Mouse (Mus musculus) hindbrain, embryonic 11.5 days (tissue): ENCODE results near the gene Gatad2a. TPM values are rescaled to one million over a fixed set of nuclear protein-coding genes. Genes with fewer than 3 reads are reported as not detected.
"Not testable (repeated sequence)": the region's sequence is repeated elsewhere in the genome, so short reads cannot be mapped to it uniquely, and the experiment has no call there.

Experiments
- ATAC-seq: fragments of 200-750 bp; cut with Nextera tagmentation; 2 replicates; pipeline ENCODE4 v1.8.0; 2017; ENCODE audit warnings: mild to moderate bottlenecking, moderate TSS enrichment, moderate library complexity; ENCODE audit not compliant: low FRiP score
- DNase-seq: peaks from one replicate; pipeline ENCODE4 v3.0.0-alpha.2; 2015; ENCODE audit warnings: low spot score
- H3K27ac ChIP-seq: fragments of 300-500 bp; sonication (generic); 2 replicates; pipeline ENCODE4 v1.5.1; 2014; ENCODE audit warnings: mild to moderate bottlenecking, low read depth, low read length
- H3K27me3 ChIP-seq: fragments of 300-500 bp; sonication (generic); 2 replicates; pipeline ENCODE4 v1.6.1; 2014; ENCODE audit warnings: mild to moderate bottlenecking, low read length, moderate library complexity, mixed read lengths; ENCODE audit not compliant: control insufficient read depth, insufficient read depth
- H3K36me3 ChIP-seq: fragments of 300-500 bp; sonication (generic); 2 replicates; pipeline ENCODE4 v1.6.1; 2014; ENCODE audit warnings: mild to moderate bottlenecking, low read length, moderate library complexity, mixed read lengths; ENCODE audit not compliant: control insufficient read depth, insufficient read depth
- H3K4me1 ChIP-seq: fragments of 300-500 bp; sonication (generic); replicated peaks from 2 replicates; pipeline ENCODE4 v1.6.1; 2014; ENCODE audit warnings: low read length, mixed read lengths; ENCODE audit not compliant: control insufficient read depth, insufficient read depth
- H3K4me2 ChIP-seq: fragments of 300-500 bp; sonication (generic); replicated peaks from 2 replicates; pipeline ENCODE4 v1.6.1; 2014; ENCODE audit warnings: mild to moderate bottlenecking, low read depth, low read length
- H3K4me3 ChIP-seq: fragments of 300-500 bp; sonication (generic); 2 replicates; pipeline ENCODE4 v1.5.1; 2014; ENCODE audit warnings: low read depth, low read length
- H3K9ac ChIP-seq: fragments of 300-500 bp; sonication (generic); 2 replicates; pipeline ENCODE4 v1.6.1; 2014; ENCODE audit warnings: low read depth, low read length
- H3K9me3 ChIP-seq: fragments of 300-500 bp; sonication (generic); 2 replicates; pipeline ENCODE4 v1.6.1; 2016; ENCODE audit warnings: low read length; ENCODE audit not compliant: control insufficient read depth
- WGBS: fragments of 180-500 bp; shearing (Covaris S2); extraction: QIAGEN DNeasy Blood & Tissue Kit; methylation state at CpG from one replicate; pipeline ENCODE4 v1.1.7; 2014; 5-methylcytosine and 5-hydroxymethylcytosine counted together
- polyA plus RNA-seq: library from polyadenylated mRNA; unstranded; fragments of >200 nt; fragmentation: Nextera tagmentation; extraction: Ambion mirVana; gene quantifications from 2 replicates; pipeline ENCODE4 v1.2.1, GENCODE M21; 2014

Gene Gatad2a
- polyA plus RNA-seq, 1 experiment from 2014 or later = 48.8 TPM

- Histone ChIP-seq H3K9ac (no peak overlapping the region), H3K4me2 (no peak overlapping the region), H3K4me1 (no peaks in the 10 kb centered on the region; the same call in 1 of the 2 replicates), H3K9me3 (no peaks in the 10 kb centered on the region), H3K27ac (no peak overlapping the region), H3K4me3 (no peak overlapping the region), H3K27me3 (no peaks in the 10 kb centered on the region), H3K36me3 (no peaks in the 10 kb centered on the region)
- DNase-seq (no peak), ATAC-seq (no peak)
- 71% methylated on average over 2 of the region's 2 CpGs for WGBS
These were observed 39.5 kb downstream of the Gatad2a start for GRCm38 (mm10) chr8:69956651-69957050.

- no peak for ATAC-seq
- Histone ChIP-seq H3K4me1 (no peaks in the 10 kb centered on the region; the same call in 1 of the 2 replicates), H3K4me2 (no peak overlapping the region), H3K27ac (no peak overlapping the region), H3K9me3 (no peaks in the 10 kb centered on the region), H3K9ac (no peak overlapping the region), H3K27me3 (no peaks in the 10 kb centered on the region), H3K36me3 (no peaks in the 10 kb centered on the region), H3K4me3 (no peak overlapping the region)
- 65% methylated on average over 1 of the region's 1 CpGs for WGBS
- DNase-seq = no peak
These were observed 41.5 kb downstream of the Gatad2a start for GRCm38 (mm10) chr8:69954642-69955041.

DNA sequence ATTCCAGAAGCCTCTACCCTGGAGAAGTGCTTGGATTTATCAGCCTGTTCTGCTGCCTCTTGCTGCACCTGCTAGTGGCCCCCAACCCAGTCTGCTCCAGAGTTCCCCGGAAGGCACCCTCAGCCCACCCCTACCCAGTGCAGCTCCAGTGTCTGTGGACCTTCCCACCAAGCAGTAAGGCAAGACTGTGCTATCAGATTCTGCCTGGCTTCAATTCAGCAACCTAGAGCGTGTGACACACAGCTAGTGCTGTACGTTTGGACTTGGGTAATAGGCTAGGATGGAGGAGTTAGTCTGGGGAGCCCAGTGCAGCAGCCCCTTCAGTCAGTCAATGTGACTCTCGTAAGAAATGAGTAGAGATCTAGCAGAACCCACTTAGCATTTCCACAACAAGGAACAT lies 42.0 kb downstream of the Gatad2a start:
- Histone ChIP-seq H3K4me2 (no peak overlapping the region), H3K4me1 (no peaks in the 10 kb centered on the region; the same call in 1 of the 2 replicates), H3K27ac (no peak overlapping the region), H3K9ac (no peak overlapping the region), H3K36me3 (no peaks in the 10 kb centered on the region), H3K4me3 (no peak overlapping the region), H3K27me3 (no peaks in the 10 kb centered on the region), H3K9me3 (no peaks in the 10 kb centered on the region)
- WGBS = 89% methylated on average over 4 of the region's 4 CpGs
- no peak for DNase-seq
- ATAC-seq = no peak

- WGBS = 84% methylated on average over 2 of the region's 2 CpGs
- Histone ChIP-seq H3K9ac (no peak overlapping the region), H3K27me3 (no peaks in the 10 kb centered on the region), H3K4me3 (no peak overlapping the region), H3K9me3 (no peaks in the 10 kb centered on the region), H3K27ac (no peak overlapping the region), H3K36me3 (no peaks in the 10 kb centered on the region), H3K4me2 (no peak overlapping the region), H3K4me1 (no peaks in the 10 kb centered on the region)
- DNase-seq (no peak), ATAC-seq (no peak)
These were observed 45.9 kb downstream of the Gatad2a start for GRCm38 (mm10) chr8:69950300-69950699.

- H3K27me3 ChIP-seq, DNase-seq, H3K9ac ChIP-seq, H3K27ac ChIP-seq, H3K4me2 ChIP-seq, H3K4me1 ChIP-seq, H3K4me3 ChIP-seq, ATAC-seq, H3K36me3 ChIP-seq, H3K9me3 ChIP-seq: not testable (repeated sequence)
- 100% methylated on average over 2 of the region's 3 CpGs for WGBS
These were observed 53.7 kb downstream of the Gatad2a start for GRCm38 (mm10) chr8:69942495-69942894.

GRCm38 (mm10) chr8:69940386-69940785 lies 55.8 kb downstream of the Gatad2a start:
- no peaks in the 10 kb centered on the region for H3K27me3 ChIP-seq
- ATAC-seq (no peak), DNase-seq (no peak)
- H3K4me1 ChIP-seq = 0 out of 2 replicates have a peak, but pooled peaks cover 2% of the 10 kb centered on the region
- H3K4me3 ChIP-seq = no peak overlapping the region
- H3K27ac ChIP-seq = no peak overlapping the region
- WGBS = 91% methylated on average over 2 of the region's 2 CpGs
- H3K36me3 ChIP-seq = no peaks in the 10 kb centered on the region
- H3K9me3 ChIP-seq = no peaks in the 10 kb centered on the region
- H3K9ac ChIP-seq = no peak overlapping the region
- H3K4me2 ChIP-seq = no peak overlapping the region

DNA sequence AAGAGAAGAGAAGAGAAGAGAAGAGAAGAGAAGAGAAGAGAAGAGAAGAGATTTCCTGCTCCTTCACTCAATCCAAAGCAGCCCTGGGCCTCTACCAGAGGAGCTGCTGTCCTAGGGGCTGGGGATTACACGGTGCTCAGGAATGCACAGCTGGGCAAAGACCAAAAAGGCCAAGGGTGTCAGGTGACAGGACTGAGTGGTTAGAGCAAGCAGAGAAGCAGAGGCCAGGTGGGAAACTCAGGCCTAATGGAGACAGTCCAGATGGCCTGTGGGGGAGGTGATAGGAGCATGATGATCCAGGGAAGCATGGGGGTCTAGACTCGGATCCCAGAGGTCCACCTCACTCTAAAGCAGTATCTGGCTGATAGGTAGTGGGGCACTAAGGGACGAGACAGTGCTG lies 56.6 kb downstream of the Gatad2a start:
- Histone ChIP-seq H3K4me2 (no peak overlapping the region), H3K27me3 (no peaks in the 10 kb centered on the region), H3K36me3 (no peaks in the 10 kb centered on the region), H3K9ac (no peak overlapping the region), H3K4me3 (no peak overlapping the region), H3K9me3 (no peaks in the 10 kb centered on the region), H3K4me1 (0 out of 2 replicates have a peak, but pooled peaks cover 2% of the 10 kb centered on the region), H3K27ac (no peak overlapping the region)
- no peak for ATAC-seq
- peak; percentile 17 for DNase-seq
- WGBS = 49% methylated on average over 3 of the region's 3 CpGs

DNA sequence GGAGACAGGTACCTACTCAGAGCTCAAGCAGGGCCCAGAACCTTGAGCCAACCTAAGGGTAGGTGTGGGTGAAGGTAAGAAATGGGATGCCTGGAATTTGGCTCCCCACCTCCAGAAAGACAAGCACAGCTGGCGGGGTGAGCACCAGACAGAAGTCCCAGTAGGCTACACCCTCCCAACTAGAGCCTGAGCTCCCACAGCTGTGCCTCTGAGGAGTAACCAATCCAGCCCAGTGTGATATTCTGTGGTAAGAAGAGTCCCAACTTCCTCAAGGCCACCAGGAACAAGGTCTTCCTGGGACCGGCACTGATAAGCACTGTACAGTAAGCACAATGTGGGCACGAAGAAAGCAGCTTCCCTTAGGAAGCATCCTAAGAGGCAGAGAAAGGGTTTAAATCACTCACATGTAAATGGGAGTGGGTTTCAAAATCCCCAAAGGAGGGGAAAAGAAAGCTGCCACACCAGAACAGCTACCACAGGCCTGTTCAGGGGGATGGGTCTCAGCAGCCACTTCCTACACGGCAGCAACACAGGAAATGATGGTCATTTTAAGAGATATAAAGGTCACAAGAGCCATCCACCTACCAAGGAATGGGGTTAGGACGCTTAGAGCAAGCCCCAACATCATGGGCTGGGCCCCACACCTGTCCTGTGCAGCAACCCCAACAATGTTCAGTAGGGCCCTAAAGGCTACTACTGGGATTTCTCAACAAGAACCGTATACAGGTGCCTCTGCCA lies 57.8 kb downstream of the Gatad2a start:
- WGBS = 93% methylated on average over 6 of the region's 6 CpGs
- Histone ChIP-seq H3K9me3 (no peaks in the 10 kb centered on the region), H3K4me2 (no peak overlapping the region), H3K4me1 (0 out of 2 replicates have a peak, but pooled peaks cover 2% of the 10 kb centered on the region), H3K27ac (no peak overlapping the region), H3K36me3 (no peaks in the 10 kb centered on the region), H3K9ac (no peak overlapping the region), H3K27me3 (no peaks in the 10 kb centered on the region), H3K4me3 (no peak overlapping the region)
- ATAC-seq = no peak
- DNase-seq = no peak

DNA sequence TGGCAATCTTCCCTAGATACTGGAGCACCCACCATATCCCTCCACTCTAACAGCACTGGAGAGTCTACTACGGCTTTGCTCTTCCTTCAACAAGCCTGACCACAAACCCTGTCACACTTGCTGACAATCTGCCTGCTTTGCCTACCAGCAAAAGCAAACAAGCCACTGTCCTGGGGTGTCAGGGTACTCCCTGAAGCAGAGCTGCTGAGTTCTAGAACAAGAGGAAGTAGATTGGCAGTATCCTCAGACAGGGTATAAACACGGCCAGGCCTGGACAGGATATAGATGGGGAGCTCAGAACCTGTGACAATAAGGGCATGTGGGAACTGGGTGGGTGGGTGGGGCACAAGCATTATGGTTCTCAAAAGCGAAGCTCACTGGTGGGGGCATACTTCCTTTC lies 58.7 kb downstream of the Gatad2a start:
- 0 out of 2 replicates have a peak, but pooled peaks cover 2% of the 10 kb centered on the region for H3K4me1 ChIP-seq
- H3K9me3 ChIP-seq = no peaks in the 10 kb centered on the region
- no peak overlapping the region for H3K4me2 ChIP-seq
- 94% methylated on average over 3 of the region's 3 CpGs for WGBS
- ATAC-seq = no peak
- H3K27ac ChIP-seq = no peak overlapping the region
- no peaks in the 10 kb centered on the region for H3K27me3 ChIP-seq
- no peak overlapping the region for H3K4me3 ChIP-seq
- no peak overlapping the region for H3K9ac ChIP-seq
- DNase-seq = no peak
- H3K36me3 ChIP-seq = no peaks in the 10 kb centered on the region
